Mouse (Mus musculus) E14TG2a.4 (cell line): ENCODE results near the gene Dkk2.
A peak's percentile ranks its signal among the peaks of the same experiment; 100 is the strongest.
"Not testable (repeated sequence)": the region's sequence is repeated elsewhere in the genome, so short reads cannot be mapped to it uniquely, and the experiment has no call there.

Source experiments
- H3K27me3 ChIP-seq: 2 replicates; pipeline ENCODE4 v1.6.1; 2014; ENCODE audit warnings: low read length, control low read depth; ENCODE audit not compliant: insufficient read depth
- H3K36me3 ChIP-seq: 2 replicates; pipeline ENCODE4 v1.6.1; 2014; ENCODE audit warnings: low read length, control low read depth; ENCODE audit not compliant: insufficient read depth
- H3K4me1 ChIP-seq: replicated peaks from 2 replicates; pipeline ENCODE4 v1.6.1; 2014; ENCODE audit warnings: low read depth, low read length, control low read depth
- H3K4me3 ChIP-seq: replicated peaks from 2 replicates; pipeline ENCODE4 v1.5.1; 2014; ENCODE audit warnings: mild to moderate bottlenecking, low read length
- H3K9me3 ChIP-seq: 2 replicates; pipeline ENCODE4 v1.6.1; 2014; ENCODE audit warnings: low read length, control low read depth
- CTCF ChIP-seq: conservative IDR thresholded peaks from 2 replicates; pipeline ENCODE4 v1.5.1; 2014; ENCODE audit warnings: low read length
- NANOG ChIP-seq: IDR thresholded peaks from 2 replicates; pipeline ENCODE4 v1.6.1; 2014; ENCODE audit warnings: borderline replicate concordance, low read length, mixed read lengths
- POU5F1 ChIP-seq: IDR thresholded peaks from 2 replicates; pipeline ENCODE4 v1.6.1; 2014; ENCODE audit warnings: low read length, borderline replicate concordance

Dkk2 gene

GRCm38 (mm10) chr3:132085112-132085822, at the start of gene Dkk2:
TSS of gene Dkk2 (plus strand) at chr3:132085292.
- Histone ChIP-seq H3K4me3 (peak within 1 kb of the TSS; percentile 69), H3K4me1 (peaks cover 32% of the 10 kb centered on the region), H3K36me3 (no peaks in the 10 kb centered on the region), H3K27me3 (peaks cover 36% of the 10 kb centered on the region), H3K9me3 (no peaks in the 10 kb centered on the region)
- TF ChIP-seq NANOG (no peak), POU5F1 (no peak), CTCF (no peak)

- no peaks in the 10 kb centered on the region for H3K9me3 ChIP-seq
- no peaks in the 10 kb centered on the region for H3K27me3 ChIP-seq
- H3K4me1 ChIP-seq: no peaks in the 10 kb centered on the region
- no peak overlapping the region for H3K4me3 ChIP-seq
- TF ChIP-seq CTCF (no peak), POU5F1 (no peak), NANOG (no peak)
- H3K36me3 ChIP-seq: no peaks in the 10 kb centered on the region
These were observed 48.4 kb upstream of the Dkk2 start for GRCm38 (mm10) chr3:132036704-132037103.

- no peaks in the 10 kb centered on the region for H3K27me3 ChIP-seq
- H3K4me3 ChIP-seq: no peak overlapping the region
- no peak for TF ChIP-seq NANOG
- no peak for TF ChIP-seq POU5F1
These were observed 47.4 kb upstream of the Dkk2 start for GRCm38 (mm10) chr3:132037670-132038069.

GRCm38 (mm10) chr3:132040066-132040465, 45.0 kb upstream of the Dkk2 start:
- Histone ChIP-seq H3K4me1 (no peaks in the 10 kb centered on the region), H3K4me3 (no peak overlapping the region), H3K9me3 (no peaks in the 10 kb centered on the region), H3K27me3 (no peaks in the 10 kb centered on the region), H3K36me3 (no peaks in the 10 kb centered on the region)
- TF ChIP-seq NANOG (no peak), POU5F1 (no peak), CTCF (no peak)

More at GRCm38 (mm10) chr3:132037670-132038069, 47.4 kb upstream of the Dkk2 start:
- Histone ChIP-seq H3K36me3 (no peaks in the 10 kb centered on the region), H3K4me1 (no peaks in the 10 kb centered on the region), H3K9me3 (no peaks in the 10 kb centered on the region)

- Histone ChIP-seq H3K4me1 (no peaks in the 10 kb centered on the region), H3K36me3 (no peaks in the 10 kb centered on the region), H3K9me3 (peaks cover 8% of the 10 kb centered on the region), H3K27me3 (no peaks in the 10 kb centered on the region), H3K4me3 (no peak overlapping the region)
- TF ChIP-seq POU5F1: no peak
- TF ChIP-seq CTCF: no peak
- no peak for TF ChIP-seq NANOG
These were observed 34.1 kb upstream of the Dkk2 start for GRCm38 (mm10) chr3:132050884-132051457.

- H3K36me3 ChIP-seq, H3K27me3 ChIP-seq, H3K4me1 ChIP-seq, H3K9me3 ChIP-seq, H3K4me3 ChIP-seq: not testable (repeated sequence)
These were observed 22.3 kb upstream of the Dkk2 start for GRCm38 (mm10) chr3:132062816-132063215.

GRCm38 (mm10) chr3:132063374-132063773, 21.7 kb upstream of the Dkk2 start:
- Histone ChIP-seq H3K9me3 (no peaks in the 10 kb centered on the region), H3K27me3 (no peaks in the 10 kb centered on the region), H3K4me1 (0 out of 2 replicates have a peak, but pooled peaks cover 4% of the 10 kb centered on the region), H3K36me3 (no peaks in the 10 kb centered on the region), H3K4me3 (no peak overlapping the region)
- TF ChIP-seq NANOG (no peak), CTCF (no peak), POU5F1 (no peak)

- Histone ChIP-seq H3K9me3 (no peaks in the 10 kb centered on the region), H3K4me1 (0 out of 2 replicates have a peak, but pooled peaks cover 4% of the 10 kb centered on the region), H3K4me3 (no peak overlapping the region), H3K36me3 (no peaks in the 10 kb centered on the region), H3K27me3 (no peaks in the 10 kb centered on the region)
- TF ChIP-seq NANOG (no peak), CTCF (no peak), POU5F1 (no peak)
These were observed 21.1 kb upstream of the Dkk2 start for GRCm38 (mm10) chr3:132063966-132064365.

- TF ChIP-seq POU5F1 (no peak), NANOG (no peak), CTCF (no peak)
- H3K27me3 ChIP-seq: no peaks in the 10 kb centered on the region
These were observed 20.2 kb upstream of the Dkk2 start for GRCm38 (mm10) chr3:132064920-132065319.

More at GRCm38 (mm10) chr3:132064920-132065319, 20.2 kb upstream of the Dkk2 start:
- Histone ChIP-seq H3K9me3 (no peaks in the 10 kb centered on the region), H3K4me3 (no peak overlapping the region), H3K36me3 (no peaks in the 10 kb centered on the region), H3K4me1 (0 out of 2 replicates have a peak, but pooled peaks cover 4% of the 10 kb centered on the region)
